Mouse (Mus musculus) skeletal muscle tissue, adult 2 months (tissue): ENCODE results near the gene Cadm1.

Experiments
- DNase-seq: peaks from one replicate; pipeline ENCODE4 v3.0.0-alpha.2; 2012; ENCODE audit warnings: low read depth, low spot score

Gene Cadm1

GRCm38 (mm10) chr9:47608921-47609320 lies 78.9 kb downstream of the Cadm1 start:
- DNase-seq = no peak

GRCm38 (mm10) chr9:47609443-47609842 lies 79.5 kb downstream of the Cadm1 start:
- DNase-seq = no peak

- DNase-seq = no peak
Observed at GRCm38 (mm10) chr9:47610316-47610715, 80.3 kb downstream of the Cadm1 start.

- no peak for DNase-seq
Observed at GRCm38 (mm10) chr9:47612894-47613412, 83.0 kb downstream of the Cadm1 start.

- DNase-seq = peak; percentile 46
Observed at GRCm38 (mm10) chr9:47615049-47615448, 85.1 kb downstream of the Cadm1 start.

- peak; percentile 31 for DNase-seq
Observed at GRCm38 (mm10) chr9:47616391-47616790, 86.4 kb downstream of the Cadm1 start.

GRCm38 (mm10) chr9:47619501-47620029 lies 89.6 kb downstream of the Cadm1 start:
- no peak for DNase-seq

- DNase-seq = no peak
Observed at GRCm38 (mm10) chr9:47623447-47624445, 93.8 kb downstream of the Cadm1 start.

- peak; percentile 71 for DNase-seq
Observed at GRCm38 (mm10) chr9:47624565-47625520, 94.9 kb downstream of the Cadm1 start.

GRCm38 (mm10) chr9:47625621-47626210 lies 95.7 kb downstream of the Cadm1 start:
- DNase-seq = peak; percentile 11

GRCm38 (mm10) chr9:47627966-47628365 lies 98.0 kb downstream of the Cadm1 start:
- DNase-seq = no peak

- no peak for DNase-seq
Observed at GRCm38 (mm10) chr9:47628550-47628949, 98.6 kb downstream of the Cadm1 start.

- DNase-seq = no peak
Observed at GRCm38 (mm10) chr9:47634695-47635094, 104.7 kb downstream of the Cadm1 start.

- no peak for DNase-seq
Observed at GRCm38 (mm10) chr9:47642663-47643062, 112.7 kb downstream of the Cadm1 start.

- DNase-seq = no peak
Observed at GRCm38 (mm10) chr9:47645056-47645455, 115.1 kb downstream of the Cadm1 start.

GRCm38 (mm10) chr9:47651431-47651830 lies 121.5 kb downstream of the Cadm1 start:
- peak; percentile 9 for DNase-seq

- no peak for DNase-seq
Observed at GRCm38 (mm10) chr9:47652203-47652602, 122.2 kb downstream of the Cadm1 start.

GRCm38 (mm10) chr9:47652936-47653335 lies 123.0 kb downstream of the Cadm1 start:
- DNase-seq = no peak

GRCm38 (mm10) chr9:47659366-47660090 lies 129.6 kb downstream of the Cadm1 start:
- DNase-seq = no peak

- no peak for DNase-seq
Observed at GRCm38 (mm10) chr9:47661611-47662010, 131.6 kb downstream of the Cadm1 start.
